Mouse (Mus musculus) thymus, postnatal 25 days (tissue): ENCODE measurements around the gene Spon1.

Experiments used
- DNase-seq: peaks from one replicate; pipeline ENCODE4 v3.0.0; 2022

The Spon1 gene

GRCm38 (mm10) chr7:113765667-113766497 is at the start of gene Spon1:
Gene Spon1, plus strand, starts transcription at chr7:113765998.
- peak; percentile 56 for DNase-seq

- DNase-seq: no peak
These were observed 43.8 kb upstream of the Spon1 start for GRCm38 (mm10) chr7:113721994-113722393.

GRCm38 (mm10) chr7:113723905-113724304 is 41.9 kb upstream of the Spon1 start:
- no peak for DNase-seq

- DNase-seq: no peak
These were observed 37.6 kb upstream of the Spon1 start for GRCm38 (mm10) chr7:113727999-113728713.

- DNase-seq: no peak
These were observed 36.9 kb upstream of the Spon1 start for GRCm38 (mm10) chr7:113728926-113729325.

GRCm38 (mm10) chr7:113730406-113731247 is 35.2 kb upstream of the Spon1 start:
- DNase-seq: no peak

GRCm38 (mm10) chr7:113737790-113738362 is 27.9 kb upstream of the Spon1 start:
- DNase-seq: no peak

- DNase-seq: no peak
These were observed 26.6 kb upstream of the Spon1 start for GRCm38 (mm10) chr7:113739181-113739580.

GRCm38 (mm10) chr7:113742644-113743043 is 23.2 kb upstream of the Spon1 start:
- no peak for DNase-seq

GRCm38 (mm10) chr7:113743982-113744381 is 21.8 kb upstream of the Spon1 start:
- DNase-seq: no peak

- DNase-seq: no peak
These were observed 9.2 kb upstream of the Spon1 start for GRCm38 (mm10) chr7:113756616-113757015.

- DNase-seq: peak; percentile 38
These were observed 6.6 kb upstream of the Spon1 start for GRCm38 (mm10) chr7:113759212-113759611.

GRCm38 (mm10) chr7:113765133-113765532 is 665 bp upstream of the Spon1 start:
- DNase-seq: no peak

GRCm38 (mm10) chr7:113766498-113766941 is 722 bp downstream of the Spon1 start:
- DNase-seq: no peak

- no peak for DNase-seq
These were observed 1.7 kb downstream of the Spon1 start for GRCm38 (mm10) chr7:113767546-113767945.

GRCm38 (mm10) chr7:113768174-113768935 is 2.6 kb downstream of the Spon1 start:
- DNase-seq: no peak

- DNase-seq: no peak
These were observed 3.5 kb downstream of the Spon1 start for GRCm38 (mm10) chr7:113769281-113769680.

GRCm38 (mm10) chr7:113772135-113772534 is 6.3 kb downstream of the Spon1 start:
- no peak for DNase-seq

- peak; percentile 86 for DNase-seq
These were observed 7.6 kb downstream of the Spon1 start for GRCm38 (mm10) chr7:113773436-113773835.

- DNase-seq: peak; percentile 87
These were observed 8.2 kb downstream of the Spon1 start for GRCm38 (mm10) chr7:113774039-113774438.

- DNase-seq: no peak
These were observed 9.1 kb downstream of the Spon1 start for GRCm38 (mm10) chr7:113774906-113775305.

GRCm38 (mm10) chr7:113778546-113778945 is 12.7 kb downstream of the Spon1 start:
- DNase-seq: no peak
